Mouse (Mus musculus) lung, postnatal 0 days (tissue): ENCODE results near the gene Chil1. TPM values are rescaled to one million over a fixed set of nuclear protein-coding genes. Genes with fewer than 3 reads are reported as not detected.
A peak's percentile ranks its signal among the peaks of the same experiment; 100 is the strongest.

Experiments used
- ATAC-seq: fragments of 200-750 bp; cut with Nextera tagmentation; 2 replicates; pipeline ENCODE4 v1.8.0; 2017; ENCODE audit warnings: moderate library complexity
- DNase-seq: peaks from one replicate; pipeline ENCODE4 v3.0.0-alpha.2; 2016; ENCODE audit warnings: low spot score
- H3K27ac ChIP-seq: fragments of 300-500 bp; sonication (generic); 2 replicates; pipeline ENCODE4 v1.5.1; 2014; ENCODE audit warnings: antibody characterized with exemption, mild to moderate bottlenecking, low read length, mixed read lengths
- H3K27me3 ChIP-seq: fragments of 300-500 bp; sonication (generic); replicated peaks from 2 replicates; pipeline ENCODE4 v1.6.1; 2014; ENCODE audit warnings: low read length, mixed read lengths; ENCODE audit not compliant: insufficient read depth
- H3K36me3 ChIP-seq: fragments of 300-500 bp; sonication (generic); 2 replicates; pipeline ENCODE4 v1.6.1; 2014; ENCODE audit warnings: low read length, mixed read lengths; ENCODE audit not compliant: insufficient read depth
- H3K4me1 ChIP-seq: fragments of 300-500 bp; sonication (generic); 2 replicates; pipeline ENCODE4 v1.6.1; 2014; ENCODE audit warnings: antibody characterized with exemption, low read depth, low read length, mixed read lengths; ENCODE audit not compliant: insufficient read depth
- H3K4me2 ChIP-seq: fragments of 300-500 bp; sonication (generic); replicated peaks from 2 replicates; pipeline ENCODE4 v1.6.1; 2014; ENCODE audit warnings: low read depth, mild to moderate bottlenecking, low read length, moderate library complexity, mixed read lengths
- H3K4me3 ChIP-seq: fragments of 300-500 bp; sonication (generic); 2 replicates; pipeline ENCODE4 v1.5.1; 2014; ENCODE audit warnings: low read depth, low read length
- H3K9ac ChIP-seq: fragments of 300-500 bp; sonication (generic); replicated peaks from 2 replicates; pipeline ENCODE4 v1.6.1; 2014; ENCODE audit warnings: low read depth, mild to moderate bottlenecking
- H3K9me3 ChIP-seq: fragments of 300-500 bp; sonication (generic); 2 replicates; pipeline ENCODE4 v1.6.1; 2016; ENCODE audit warnings: low read length, mixed read lengths
- CTCF ChIP-seq: IDR thresholded peaks from 2 replicates; pipeline ENCODE4 v1.5.1; 2016; ENCODE audit warnings: antibody characterized with exemption, mild to moderate bottlenecking
- EP300 ChIP-seq: IDR thresholded peaks from 2 replicates; pipeline ENCODE4 v1.6.1; 2016; ENCODE audit warnings: antibody characterized with exemption, mild to moderate bottlenecking, control low read depth
- WGBS: fragments of 180-500 bp; shearing (Covaris S2); extraction: QIAGEN DNeasy Blood & Tissue Kit; methylation state at CpG from one replicate; pipeline ENCODE4 v1.1.7; 2014; 5-methylcytosine and 5-hydroxymethylcytosine counted together
- polyA plus RNA-seq: library from polyadenylated mRNA; unstranded; fragments of >200 nt; fragmentation: Nextera tagmentation; extraction: Ambion mirVana; gene quantifications from 2 replicates; pipeline ENCODE4 v1.2.1, GENCODE M21; 2015

Gene Chil1
- polyA plus RNA-seq, 1 experiment from 2014 or later = 550 TPM

GRCm38 (mm10) chr1:134230638-134231228 lies 48.8 kb downstream of the Chil1 start:
- WGBS = 77% methylated on average over 10 of the region's 10 CpGs
- H3K4me1 ChIP-seq = peaks cover 12% of the 10 kb centered on the region; the same call in 1 of the 2 replicates
- DNase-seq = no peak
- no peak overlapping the region for H3K9ac ChIP-seq
- ATAC-seq = no peak
- no peaks in the 10 kb centered on the region for H3K9me3 ChIP-seq
- TF ChIP-seq CTCF = no peak
- TF ChIP-seq EP300 = no peak
- no peak overlapping the region for H3K27ac ChIP-seq
- H3K27me3 ChIP-seq = peaks cover 17% of the 10 kb centered on the region
- H3K4me3 ChIP-seq = no peak overlapping the region
- no peaks in the 10 kb centered on the region for H3K36me3 ChIP-seq
- no peak overlapping the region for H3K4me2 ChIP-seq

DNA sequence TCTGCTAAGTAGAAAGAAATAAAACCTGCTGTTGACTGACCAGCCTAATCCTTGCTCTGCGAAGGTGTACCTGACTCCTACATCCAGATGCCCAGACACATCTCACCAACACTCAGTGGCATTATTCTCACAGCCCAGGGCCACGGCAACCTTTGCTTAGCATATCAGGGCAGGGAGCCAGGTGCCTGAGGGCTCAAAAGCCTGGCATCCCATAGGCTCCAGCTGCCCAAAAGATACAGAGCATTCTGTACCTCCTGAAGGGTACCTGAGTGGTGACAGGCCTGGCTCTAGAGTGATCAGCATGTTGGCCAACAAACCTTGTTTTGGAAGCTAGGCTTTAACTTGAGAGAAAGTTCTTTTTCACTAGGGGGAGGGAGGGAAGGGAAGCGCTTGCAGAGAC lies 49.3 kb downstream of the Chil1 start:
- no peak for DNase-seq

GRCm38 (mm10) chr1:134231681-134232080 lies 49.7 kb downstream of the Chil1 start:
- ATAC-seq = no peak
- no peak overlapping the region for H3K9ac ChIP-seq
- no peak overlapping the region for H3K4me3 ChIP-seq
- TF ChIP-seq CTCF (no peak), EP300 (no peak)
- no peak overlapping the region for H3K4me2 ChIP-seq
- H3K36me3 ChIP-seq = no peaks in the 10 kb centered on the region
- no peak for DNase-seq
- peaks cover 13% of the 10 kb centered on the region; the same call in 1 of the 2 replicates for H3K4me1 ChIP-seq
- H3K27me3 ChIP-seq = peaks cover 17% of the 10 kb centered on the region
- 72% methylated on average over 3 of the region's 3 CpGs for WGBS
- H3K9me3 ChIP-seq = no peaks in the 10 kb centered on the region
- H3K27ac ChIP-seq = no peak overlapping the region

More for the DNA sequence above, 49.3 kb downstream of the Chil1 start:
- 73% methylated on average over 3 of the region's 3 CpGs for WGBS
- H3K4me2 ChIP-seq = no peak overlapping the region
- H3K27ac ChIP-seq = no peak overlapping the region
- peaks cover 17% of the 10 kb centered on the region for H3K27me3 ChIP-seq
- no peaks in the 10 kb centered on the region for H3K36me3 ChIP-seq
- H3K9ac ChIP-seq = no peak overlapping the region
- peak; percentile 70 for TF ChIP-seq EP300
- no peak for TF ChIP-seq CTCF
- peaks cover 13% of the 10 kb centered on the region; the same call in 1 of the 2 replicates for H3K4me1 ChIP-seq
- no peak overlapping the region for H3K4me3 ChIP-seq
- no peak; the same call in 1 of the 2 replicates for ATAC-seq
- H3K9me3 ChIP-seq = no peaks in the 10 kb centered on the region

GRCm38 (mm10) chr1:134232326-134232725 lies 50.4 kb downstream of the Chil1 start:
- peaks cover 13% of the 10 kb centered on the region; the same call in 1 of the 2 replicates for H3K4me1 ChIP-seq
- peaks cover 17% of the 10 kb centered on the region for H3K27me3 ChIP-seq
- ATAC-seq (no peak), DNase-seq (no peak)
- no peak overlapping the region for H3K4me3 ChIP-seq
- 53% methylated on average over 8 of the region's 8 CpGs for WGBS
- no peak overlapping the region for H3K9ac ChIP-seq
- TF ChIP-seq CTCF (no peak), EP300 (no peak)
- peak overlapping the region; percentile 74 for H3K27ac ChIP-seq
- H3K4me2 ChIP-seq = peak overlapping the region; percentile 72
- H3K9me3 ChIP-seq = no peaks in the 10 kb centered on the region
- H3K36me3 ChIP-seq = no peaks in the 10 kb centered on the region

DNA sequence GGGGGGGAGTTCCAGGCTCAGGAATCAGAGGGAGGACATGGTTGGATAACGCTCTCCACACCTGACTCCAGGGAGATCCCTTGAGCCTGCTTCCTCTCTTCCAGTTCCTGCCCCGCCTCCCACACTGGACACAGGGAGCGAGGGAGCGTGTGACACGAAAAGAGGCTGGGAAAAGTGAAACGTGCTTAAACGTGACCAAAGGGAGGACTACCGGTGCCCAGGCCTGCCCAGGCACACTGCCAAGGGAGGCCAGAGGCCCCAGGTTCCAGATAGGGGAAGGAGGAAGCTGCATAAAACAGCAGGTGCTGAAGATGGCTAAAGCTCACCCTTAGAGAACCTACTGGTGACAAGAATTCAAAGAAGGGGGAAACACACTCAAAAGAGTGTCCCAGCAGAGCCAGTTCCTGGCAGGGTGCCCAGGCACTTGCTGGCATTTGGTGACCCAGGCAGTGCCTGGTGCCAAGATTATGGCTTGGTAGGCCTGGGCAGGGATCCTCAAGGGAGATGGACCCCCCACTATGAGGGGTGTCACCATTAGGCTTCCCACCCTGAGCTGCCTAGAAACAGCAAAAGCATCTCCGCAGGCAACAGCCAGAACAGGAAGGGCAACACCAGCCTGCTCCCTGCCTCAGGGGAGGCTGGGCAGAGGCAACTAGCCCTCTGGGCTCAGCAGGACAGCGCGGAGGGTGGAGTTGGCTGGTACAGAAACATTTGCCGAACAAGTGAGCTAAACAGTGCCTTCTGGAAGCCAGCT lies 51.0 kb downstream of the Chil1 start:
- Histone ChIP-seq H3K27me3 (peaks cover 17% of the 10 kb centered on the region), H3K4me3 (no peak overlapping the region), H3K9me3 (no peaks in the 10 kb centered on the region), H3K36me3 (no peaks in the 10 kb centered on the region), H3K9ac (no peak overlapping the region; the same call in 1 of the 2 replicates), H3K4me1 (peaks cover 13% of the 10 kb centered on the region; the same call in 1 of the 2 replicates), H3K4me2 (peak overlapping the region; percentile 72), H3K27ac (peak overlapping the region; percentile 74)
- ATAC-seq (peak; percentile 69), DNase-seq (peak; percentile 71)
- WGBS = 29% methylated on average over 11 of the region's 12 CpGs
- TF ChIP-seq CTCF (no peak), EP300 (no peak)

DNA sequence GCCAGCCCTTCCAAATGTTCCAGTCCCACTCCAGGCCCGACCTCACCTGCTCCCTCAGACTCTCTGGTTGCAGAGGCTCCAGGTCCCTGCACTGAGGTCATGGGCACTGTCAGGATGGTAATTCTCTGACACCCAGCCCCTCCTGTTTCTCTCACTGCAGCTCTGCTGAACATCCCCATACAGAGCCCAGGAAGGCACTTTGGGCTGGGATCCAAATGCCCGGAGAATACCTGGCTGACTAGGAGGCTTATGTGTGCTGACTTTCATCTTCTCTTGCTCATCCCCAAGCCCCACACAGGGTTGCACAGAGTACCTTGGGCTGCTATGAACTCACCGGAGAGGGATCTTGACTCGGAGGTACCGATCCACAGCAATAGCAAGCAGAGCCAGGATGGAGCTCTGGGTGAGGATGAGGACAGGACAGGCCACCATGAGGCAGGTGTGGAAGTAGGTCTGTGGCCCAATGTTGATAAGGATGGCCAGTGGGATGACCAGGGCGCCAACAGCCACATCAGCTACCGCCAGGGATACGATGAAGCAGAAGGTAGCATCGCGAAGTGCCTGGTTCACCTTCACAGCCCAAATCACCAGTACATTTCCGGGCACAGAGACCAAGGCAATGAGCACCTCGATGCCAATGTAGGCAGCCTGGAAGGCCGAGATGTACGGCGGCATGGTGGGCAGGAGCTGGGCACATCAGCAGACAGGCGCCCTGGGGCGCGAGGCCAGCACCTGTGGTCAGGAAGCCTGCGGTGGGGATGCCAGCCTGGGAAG lies 51.9 kb downstream of the Chil1 start:
- peak overlapping the region; percentile 30; the same call in 1 of the 2 replicates for H3K4me3 ChIP-seq
- no peaks in the 10 kb centered on the region for H3K9me3 ChIP-seq
- H3K36me3 ChIP-seq = no peaks in the 10 kb centered on the region
- peak overlapping the region; percentile 72 for H3K4me2 ChIP-seq
- H3K27me3 ChIP-seq = peaks cover 17% of the 10 kb centered on the region
- 47% methylated on average over 19 of the region's 19 CpGs for WGBS
- no peak for TF ChIP-seq CTCF
- no peak for ATAC-seq
- H3K9ac ChIP-seq = no peak overlapping the region; the same call in 1 of the 2 replicates
- H3K4me1 ChIP-seq = peaks cover 13% of the 10 kb centered on the region; the same call in 1 of the 2 replicates
- peak overlapping the region; percentile 74; the same call in 1 of the 2 replicates for H3K27ac ChIP-seq
- no peak for DNase-seq
